Mouse (Mus musculus) adrenal gland, adult (tissue): ENCODE data around the gene Nat8f5.
"Not testable (repeated sequence)": the region's sequence is repeated elsewhere in the genome, so short reads cannot be mapped to it uniquely, and the experiment has no call there.

Experiments used
- DNase-seq, 2 experiments: peaks; one replicate each; pipeline ENCODE4 v3.0.0; 2022 to 2023; ENCODE audit warnings: low spot score in 1 of 2; ENCODE audit not compliant: inconsistent age in 2 of 2

The Nat8f5 gene

DNA sequence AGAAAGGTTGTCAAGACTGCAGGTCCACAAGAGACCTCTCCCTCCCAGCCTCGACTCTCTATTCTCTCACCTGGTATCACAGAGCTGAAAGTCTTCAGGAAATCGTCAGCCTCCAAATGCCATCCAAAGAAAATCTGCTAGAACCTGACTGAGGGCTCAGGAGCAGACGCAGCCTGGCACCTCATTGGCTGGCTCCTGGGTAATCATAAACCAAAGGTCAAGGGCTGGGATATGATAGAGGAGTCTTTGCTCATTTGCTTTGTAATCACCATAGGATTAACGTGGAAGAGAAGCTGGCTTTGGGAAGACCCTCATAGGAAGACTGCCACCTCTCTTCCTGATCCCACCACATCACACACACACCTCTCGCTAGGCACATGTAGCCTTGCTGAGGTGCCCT lies at the start of gene Nat8f5, which contains the start of gene Nat8f6:
Gene Nat8f5 (minus strand): TSS at position 136 of the 400 bp plus-strand sequence.
Gene Nat8f6 (minus strand): TSS at position 118 of the 400 bp plus-strand sequence.
- DNase-seq: no peak

DNA sequence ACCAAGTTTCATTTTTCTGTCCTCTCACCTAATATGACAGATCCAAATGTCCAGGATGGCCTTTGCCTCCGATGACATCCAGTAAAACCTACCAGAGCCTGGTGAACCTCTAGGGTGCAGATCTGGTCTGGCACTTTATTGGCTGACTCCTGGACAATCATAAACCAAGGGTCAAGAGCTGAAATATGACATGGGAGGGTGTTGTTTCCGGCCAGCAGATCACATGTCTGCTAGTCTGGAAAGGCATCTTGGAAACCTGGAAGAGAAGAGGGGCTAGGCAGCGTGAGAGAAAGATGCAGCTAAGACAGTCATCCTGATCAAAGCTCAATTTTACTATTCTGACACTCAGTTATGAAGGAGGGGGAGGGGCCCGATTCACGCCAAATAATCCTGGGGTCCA lies 48.2 kb upstream of the Nat8f5 start, which contains the start of gene Nat8f2:
Gene Nat8f2 (minus strand): TSS at position 153 of the 400 bp plus-strand sequence.
- DNase-seq: not testable (repeated sequence)

DNA sequence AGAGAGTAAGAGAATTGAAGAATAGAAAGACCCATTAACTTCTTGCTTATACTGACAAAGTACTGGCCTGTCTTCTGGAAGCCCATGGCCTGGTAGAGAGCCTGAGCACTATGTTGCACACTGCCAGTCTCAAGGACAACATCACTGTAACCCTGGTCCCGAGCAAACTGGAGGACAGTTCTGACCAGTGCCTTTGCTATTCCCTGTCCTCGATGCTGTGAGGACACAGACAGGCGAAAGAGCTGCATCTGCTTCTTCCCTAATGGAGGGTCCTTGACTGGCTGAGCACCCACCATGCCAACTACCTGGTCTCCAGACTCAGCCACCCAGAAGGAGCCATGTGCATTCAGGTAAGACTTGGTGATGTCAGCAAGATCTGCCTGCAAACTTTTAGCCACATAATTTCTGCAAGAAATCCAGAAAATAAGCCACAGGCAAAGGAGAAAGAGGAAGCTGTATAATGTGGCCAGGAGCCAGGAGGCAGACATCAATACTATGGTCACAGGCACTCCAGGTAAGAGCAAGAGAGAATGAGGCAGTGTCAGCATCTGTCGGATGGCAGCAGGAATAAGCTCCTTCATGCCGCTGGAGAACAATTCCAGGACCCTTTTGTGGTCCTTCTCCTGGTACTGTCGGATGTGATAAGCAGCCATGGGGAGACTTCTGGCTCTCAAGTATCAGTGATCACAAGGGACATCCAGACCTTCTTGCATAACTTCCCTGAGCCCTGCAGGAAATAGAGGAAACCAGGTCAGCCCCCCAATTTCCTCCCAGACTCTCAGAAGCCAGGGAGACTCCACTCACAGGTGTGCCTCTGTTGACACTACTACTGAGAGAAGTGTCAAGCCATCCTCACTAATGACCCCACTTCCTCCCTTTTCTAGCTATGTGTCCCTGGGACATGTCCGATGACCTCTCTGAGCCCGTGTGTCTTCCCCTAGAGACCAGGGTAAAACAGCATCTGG lies 47.2 kb upstream of the Nat8f5 start:
- DNase-seq: peak in 1 of 2 experiments; percentile 73

DNA sequence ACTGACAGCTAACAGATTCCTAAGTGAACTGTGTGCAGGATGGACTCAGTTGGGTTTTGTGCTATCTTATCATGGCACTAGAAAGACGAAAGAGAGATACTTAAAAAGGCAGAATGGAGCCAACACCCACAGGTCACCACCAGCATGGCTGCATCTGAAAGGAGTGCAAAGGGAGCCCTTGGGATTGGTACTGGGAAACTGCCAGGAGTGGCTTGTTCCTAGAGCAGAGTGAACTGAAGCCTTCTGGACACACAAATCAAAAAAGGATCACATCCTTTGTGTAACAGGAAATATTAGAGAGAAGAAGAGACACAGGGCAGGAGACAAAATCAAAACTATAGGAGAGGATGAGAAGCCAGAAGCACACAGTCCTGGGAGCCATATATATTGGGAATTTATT lies 46.2 kb upstream of the Nat8f5 start:
- DNase-seq: not testable (repeated sequence)

DNA sequence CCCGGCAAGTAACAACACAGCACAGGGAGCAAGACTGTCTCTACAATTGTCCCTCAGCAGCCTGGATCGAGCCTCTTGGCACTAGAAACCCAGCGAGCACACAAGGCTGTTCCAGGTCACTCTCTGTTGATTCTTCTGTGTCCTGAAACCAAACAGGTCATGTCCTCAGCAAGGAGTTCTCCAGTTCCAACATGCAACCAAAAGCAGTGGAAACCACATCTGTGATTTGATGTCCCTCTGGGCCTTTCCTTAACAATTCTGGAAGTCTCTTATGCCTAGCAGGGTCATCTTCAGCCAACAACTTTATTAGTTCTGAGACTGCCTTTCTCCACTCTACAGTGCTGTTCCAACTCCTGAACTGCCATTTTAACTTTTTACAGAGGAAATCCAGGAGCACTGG lies 45.4 kb upstream of the Nat8f5 start:
- DNase-seq: peak in 1 of 2 experiments; percentile 39

DNA sequence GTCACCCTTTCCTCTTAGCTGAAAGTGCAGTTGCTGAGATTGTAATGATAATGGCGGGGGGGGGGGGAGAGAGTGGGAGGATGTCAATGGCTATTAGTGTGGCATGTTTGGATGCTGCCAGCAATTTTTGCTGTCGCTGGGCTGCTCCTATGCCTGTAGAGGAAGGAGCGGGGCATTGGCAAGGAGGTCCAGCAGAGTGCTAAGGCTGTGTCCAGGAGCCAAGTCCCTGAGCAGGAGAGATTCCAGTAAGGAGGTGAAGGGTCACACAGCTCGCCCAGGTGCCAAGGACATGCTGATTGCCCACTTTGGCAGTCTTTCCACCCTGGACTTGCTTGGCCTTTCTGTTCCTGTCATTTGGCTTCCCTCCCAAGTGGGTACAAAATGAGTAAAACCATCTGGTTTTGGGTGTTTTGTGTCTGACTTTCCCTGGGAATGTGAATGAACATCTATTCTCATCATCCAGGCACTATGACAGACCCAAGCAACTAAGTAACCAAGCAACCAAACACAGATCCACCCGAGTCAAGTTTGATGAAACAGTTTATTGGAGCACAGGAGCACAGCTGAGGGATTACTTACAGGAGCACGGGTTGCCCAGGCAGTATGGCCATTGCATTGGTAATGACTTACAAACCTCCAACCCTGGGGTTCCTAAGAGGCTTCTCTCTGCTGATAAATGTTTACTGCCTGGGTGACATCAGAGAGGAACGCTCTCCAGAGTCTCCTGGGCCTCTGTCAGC lies 44.3 kb upstream of the Nat8f5 start:
- DNase-seq: peak; percentile 46 to 71

DNA sequence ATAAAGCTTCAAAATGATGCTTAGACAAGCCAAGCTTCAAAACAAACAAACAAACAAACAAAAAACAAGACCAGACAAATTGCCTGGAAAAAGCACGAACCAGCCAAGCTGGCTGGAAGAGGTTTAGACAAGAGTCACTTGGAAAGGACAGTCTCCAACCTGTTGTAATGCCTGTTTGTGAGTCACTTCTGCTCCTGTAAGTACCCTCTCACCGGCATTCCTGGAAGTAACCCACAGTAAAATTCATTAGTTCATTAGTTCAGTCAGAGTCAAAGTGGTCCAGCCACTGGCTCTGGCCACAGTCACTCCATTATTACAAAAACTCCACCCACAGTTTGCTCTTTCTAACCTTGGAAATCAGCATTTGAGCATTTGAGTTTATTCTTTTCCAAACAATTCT lies 43.1 kb upstream of the Nat8f5 start:
- DNase-seq: peak in 1 of 2 experiments; percentile 49

DNA sequence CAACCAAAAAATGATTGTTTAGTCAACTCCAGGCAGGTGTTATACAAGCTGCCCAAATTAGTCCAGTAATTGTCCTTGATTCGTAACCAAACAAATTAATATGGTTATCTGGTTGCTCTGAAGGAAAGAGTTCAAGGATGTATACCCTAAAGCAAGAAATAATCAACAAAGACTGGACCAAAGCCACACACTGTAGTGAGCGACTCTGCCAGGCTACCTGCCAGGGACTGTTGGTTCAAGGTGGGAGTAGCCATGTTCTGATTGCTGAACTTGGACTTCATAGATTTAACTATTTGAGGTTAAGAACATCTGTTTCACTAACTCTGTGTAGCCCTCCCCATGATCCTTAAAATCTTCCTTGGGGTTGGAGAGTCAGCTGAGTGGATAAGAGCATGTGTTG lies 42.4 kb upstream of the Nat8f5 start:
- peak in 1 of 2 experiments; percentile 71 for DNase-seq

DNA sequence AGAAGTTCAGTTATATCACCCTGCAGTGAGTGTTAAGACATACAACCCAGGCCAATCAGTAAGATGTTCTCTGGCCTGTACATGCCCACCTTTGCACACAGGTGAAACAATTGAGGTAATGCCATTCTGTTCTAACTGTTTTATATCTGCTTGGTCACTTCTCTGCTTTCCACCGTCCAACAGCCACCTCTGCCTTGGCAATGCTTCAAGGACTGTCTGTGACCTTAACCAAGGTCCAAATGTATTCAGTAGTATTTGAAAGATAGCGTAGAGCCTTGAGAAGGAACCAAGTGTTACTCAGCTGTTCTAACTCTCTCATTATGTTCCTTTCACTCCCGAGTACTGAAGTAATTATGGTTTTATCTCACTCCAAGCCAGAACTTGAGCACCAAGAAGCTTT lies 41.8 kb upstream of the Nat8f5 start:
- peak; percentile 87 to 95 for DNase-seq

DNA sequence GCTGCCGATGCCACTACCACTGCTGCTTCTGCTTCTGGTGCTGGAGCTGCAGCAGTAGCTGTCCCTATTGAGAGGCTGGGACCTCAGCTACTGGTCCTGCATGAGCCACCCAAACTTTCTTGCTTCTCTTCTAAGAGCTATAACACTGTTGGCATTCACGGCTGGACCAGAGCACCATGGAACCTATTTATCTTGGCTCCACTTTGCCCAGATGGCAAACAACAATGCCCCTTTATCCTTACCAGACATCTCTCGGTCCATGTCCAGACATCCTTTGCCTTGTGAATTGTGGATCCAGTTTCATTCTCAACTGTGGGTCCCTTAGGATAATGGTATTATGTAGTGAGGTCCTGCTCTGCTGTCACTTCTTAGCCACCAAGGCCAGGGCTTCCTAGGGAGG lies 40.5 kb upstream of the Nat8f5 start:
- DNase-seq: peak in 1 of 2 experiments; percentile 35

DNA sequence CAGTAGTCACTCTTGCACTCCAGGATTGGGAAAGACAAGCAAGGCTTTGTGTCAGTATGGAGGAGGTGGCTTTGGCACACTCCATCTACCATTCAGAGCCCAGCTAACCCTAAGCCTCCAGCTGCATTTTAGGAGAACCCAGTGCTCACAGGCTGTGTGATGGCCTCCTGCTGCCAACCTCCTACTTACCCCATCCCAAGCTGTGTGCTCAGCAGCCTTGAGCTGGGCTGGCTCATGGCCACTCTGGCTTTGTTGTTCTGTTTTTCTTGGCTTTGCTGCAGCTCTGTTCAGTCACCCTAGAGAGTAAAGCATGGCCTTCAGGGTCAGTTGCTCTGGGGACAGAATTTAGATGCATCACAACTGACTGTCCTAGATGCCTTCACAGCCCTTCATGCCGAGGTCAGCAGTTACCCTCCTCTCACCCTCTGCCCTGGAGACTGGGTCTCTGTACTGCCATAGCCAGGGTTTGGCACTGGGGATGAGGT lies 35.5 kb upstream of the Nat8f5 start:
- peak; percentile 96 to 98 for DNase-seq

DNA sequence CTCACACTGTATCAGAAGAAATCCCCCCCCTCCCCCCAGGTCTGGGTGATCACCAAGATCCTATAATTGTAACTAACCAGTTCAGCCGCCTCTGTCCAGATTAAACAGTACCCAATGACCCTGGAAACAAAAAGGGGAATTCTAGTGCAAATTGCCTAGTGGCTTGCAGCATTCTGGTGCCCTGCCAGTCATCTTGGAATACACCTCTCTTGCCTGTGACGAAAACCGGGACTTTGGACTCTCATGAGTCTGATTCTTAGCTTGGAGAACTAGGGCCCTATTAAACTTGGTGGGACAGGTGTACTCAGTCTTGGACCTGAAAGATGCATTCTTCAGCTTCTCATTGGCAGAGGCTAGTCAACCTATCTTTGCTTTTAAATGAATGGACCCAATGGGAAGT lies 32.7 kb upstream of the Nat8f5 start:
- DNase-seq: no peak

DNA sequence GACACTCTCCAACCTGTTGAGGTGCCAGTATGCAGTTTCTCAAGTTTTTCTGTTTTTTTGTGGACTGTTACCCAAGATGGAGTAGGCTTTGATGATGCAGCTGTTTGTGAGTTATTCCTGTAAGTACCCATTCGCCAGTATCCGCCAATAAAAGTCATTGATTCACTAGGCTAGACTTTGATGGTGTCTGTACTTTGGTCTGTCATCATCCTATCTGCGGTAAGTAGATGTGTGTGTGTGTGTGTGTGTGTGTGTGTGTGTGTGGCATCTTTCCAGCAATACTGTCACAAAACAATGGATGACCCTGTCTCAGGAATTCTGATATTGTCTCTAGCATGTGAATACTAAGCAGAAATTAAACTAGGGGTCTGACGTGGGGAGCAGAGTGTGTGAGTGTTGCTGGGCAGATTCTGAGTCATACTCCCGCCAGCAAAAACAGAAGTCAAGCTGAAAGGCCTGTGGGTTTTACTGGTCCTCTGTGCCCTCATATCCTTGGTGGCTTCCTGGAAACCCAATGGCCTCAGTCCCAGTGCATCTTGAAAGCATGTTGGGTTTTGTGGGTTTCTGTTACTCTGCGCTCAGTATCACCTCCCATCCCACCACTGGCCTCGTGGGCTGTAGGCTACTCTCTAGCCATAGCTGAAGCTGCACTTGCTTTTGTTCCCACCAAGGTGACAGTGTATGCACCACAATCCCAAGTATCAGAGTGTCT lies 30.4 kb upstream of the Nat8f5 start:
- no peak for DNase-seq

DNA sequence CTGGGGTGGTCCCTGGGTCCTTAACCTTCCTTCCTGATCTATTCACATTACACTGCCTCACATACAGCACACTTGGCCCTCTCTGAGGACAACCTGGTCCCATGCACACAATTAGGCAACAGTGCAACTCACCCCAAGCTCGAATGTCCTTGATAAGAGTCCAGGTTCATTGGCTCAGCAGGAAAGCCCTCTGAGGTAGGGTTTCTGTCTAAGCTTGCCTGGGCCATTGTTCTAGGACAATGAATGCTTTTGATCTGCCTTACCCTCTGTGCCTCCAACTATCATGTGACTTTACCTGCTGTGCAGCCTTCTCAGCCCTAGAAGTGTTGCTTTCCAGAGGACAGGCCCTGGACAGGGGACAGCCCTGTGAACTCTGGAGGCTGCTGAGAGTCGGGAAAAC lies 28.5 kb upstream of the Nat8f5 start:
- DNase-seq: peak; percentile 42 to 81

DNA sequence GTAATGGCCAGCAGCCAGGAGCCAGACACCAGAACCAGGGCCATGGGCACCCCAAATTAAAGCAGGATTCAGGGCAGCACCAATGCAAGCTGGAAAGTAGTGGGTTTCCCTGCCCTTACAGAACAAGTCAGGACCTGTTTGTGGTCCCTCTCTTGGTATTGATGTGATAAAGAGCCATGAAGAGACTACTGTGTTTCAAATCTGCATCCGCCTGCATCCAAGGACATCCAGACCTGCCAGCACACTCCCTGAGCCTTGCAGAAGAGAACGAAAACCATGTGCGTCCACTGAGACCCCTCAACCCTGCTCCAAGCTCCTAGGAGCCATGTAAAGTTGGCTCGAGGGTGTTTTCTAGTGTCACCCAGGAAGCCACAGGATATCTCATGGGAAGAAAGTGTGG lies 27.4 kb upstream of the Nat8f5 start:
- DNase-seq: no peak

DNA sequence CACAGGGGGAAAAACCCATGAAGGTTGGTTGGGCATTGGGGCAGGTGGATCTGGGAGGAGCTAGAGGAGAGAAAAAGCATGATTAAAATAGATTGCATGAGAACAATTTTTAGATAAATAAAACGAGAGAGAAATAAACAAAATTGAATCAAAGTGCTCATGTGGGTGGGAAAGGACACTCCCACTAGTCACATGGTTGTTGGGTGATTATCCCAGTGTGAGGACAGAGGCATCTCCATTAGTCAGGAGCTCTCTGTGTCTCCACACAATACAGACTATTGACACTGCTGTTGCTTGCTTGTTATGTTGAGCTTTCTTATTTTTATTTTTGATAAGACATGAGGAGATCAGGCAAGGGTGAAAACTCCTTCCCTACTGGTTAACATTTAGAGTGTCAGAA lies 26.1 kb upstream of the Nat8f5 start:
- no peak for DNase-seq

DNA sequence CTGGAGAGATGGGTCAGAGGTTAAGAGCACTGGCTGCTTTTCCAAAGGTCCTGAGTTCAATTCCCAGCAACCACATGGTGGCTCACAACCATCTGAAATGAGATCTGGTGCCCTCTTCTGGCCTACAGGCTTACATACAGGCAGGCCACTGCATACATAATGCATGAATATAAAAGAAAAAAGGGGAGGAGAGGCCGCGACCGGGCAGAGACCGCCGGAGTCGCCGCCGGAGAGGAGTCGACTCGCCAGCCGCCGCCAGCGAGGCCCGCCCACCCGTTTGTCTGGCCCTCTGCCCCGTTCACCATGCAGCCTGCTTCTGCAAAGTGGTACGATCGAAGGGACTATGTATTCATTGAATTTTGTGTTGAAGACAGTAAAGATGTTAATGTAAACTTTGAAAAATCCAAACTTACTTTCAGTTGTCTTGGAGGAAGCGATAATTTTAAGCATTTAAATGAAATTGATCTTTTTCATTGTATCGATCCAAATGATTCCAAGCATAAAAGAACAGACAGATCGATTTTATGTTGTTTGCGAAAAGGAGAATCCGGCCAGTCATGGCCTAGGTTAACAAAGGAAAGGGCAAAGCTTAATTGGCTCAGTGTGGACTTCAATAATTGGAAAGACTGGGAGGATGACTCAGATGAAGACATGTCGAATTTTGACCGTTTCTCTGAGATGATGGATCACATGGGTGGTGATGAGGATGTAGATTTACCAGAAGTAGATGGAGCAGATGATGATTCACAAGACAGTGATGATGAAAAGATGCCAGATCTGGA lies 23.1 kb upstream of the Nat8f5 start:
- DNase-seq: not testable (repeated sequence)

DNA sequence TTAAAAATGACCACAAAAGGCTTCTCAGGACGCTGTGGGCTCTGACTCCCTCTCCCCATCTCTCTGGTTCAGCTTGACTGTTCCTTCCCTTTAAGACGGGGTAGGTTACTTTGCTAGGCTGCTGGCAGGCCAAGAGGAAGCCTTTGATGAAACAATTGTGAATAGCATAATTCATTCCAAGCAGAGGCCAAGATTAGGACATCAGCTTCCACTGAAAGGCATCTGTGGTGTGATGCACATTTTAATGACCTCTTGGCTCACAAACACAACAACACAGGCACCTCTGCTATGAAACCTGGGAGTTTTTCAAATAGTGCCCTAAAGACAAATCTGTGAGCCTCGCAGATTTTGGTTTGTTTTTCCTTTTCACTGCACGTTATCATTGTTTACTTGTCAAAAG lies 19.2 kb upstream of the Nat8f5 start:
- peak; percentile 24 to 71 for DNase-seq

DNA sequence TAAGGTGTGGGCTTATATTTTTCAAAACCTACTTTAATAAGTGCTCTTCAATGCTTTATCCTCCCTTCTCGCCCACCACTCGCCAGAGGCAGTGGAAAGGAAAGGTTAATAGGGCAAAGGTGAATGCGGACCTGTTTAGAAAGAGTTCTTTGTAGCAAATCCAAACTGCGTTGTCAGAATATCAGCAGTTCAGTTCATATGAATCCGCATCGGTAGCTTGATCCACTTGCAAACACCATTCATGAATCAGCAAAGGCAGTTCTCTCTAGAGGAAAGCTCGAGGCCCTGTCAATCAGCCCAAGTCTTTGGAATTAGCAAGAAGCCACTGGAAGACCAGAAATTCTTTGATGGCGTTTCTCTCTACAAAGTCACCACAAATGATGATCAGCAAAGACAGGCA lies 17.9 kb upstream of the Nat8f5 start:
- DNase-seq: peak; percentile 7 to 64

DNA sequence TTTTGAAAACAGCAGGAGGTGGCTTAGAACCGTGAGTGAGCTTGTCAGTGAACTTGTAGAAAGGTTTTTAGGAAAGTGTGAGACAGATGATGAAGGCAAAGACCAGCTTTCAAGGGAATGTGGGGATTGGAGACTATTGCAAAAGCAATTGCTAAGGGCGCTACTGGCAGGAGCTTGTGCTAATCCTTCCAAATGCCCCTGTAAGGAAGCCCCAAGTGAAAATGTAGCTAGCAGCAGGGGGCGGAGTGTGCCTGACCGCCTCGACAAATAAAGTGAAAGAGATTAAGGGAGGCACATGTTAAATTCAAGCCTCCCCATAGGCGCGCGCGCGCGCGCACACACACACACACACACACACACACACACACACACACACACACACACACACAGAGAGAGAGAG lies 16.5 kb upstream of the Nat8f5 start:
- peak; percentile 86 to 94 for DNase-seq
